Mouse (Mus musculus): ENCODE measurements at regions not wholly inside any gene's neighbourhood (a gene's known extent, or its start where the extent isn't known, plus 50 kb on each side); places are given as distances from the start of the nearest gene placed in this dataset.

- no peak for DNase-seq
Observed at GRCm38 (mm10) chr14:120560416-120560815, 82.2 kb downstream of the Rap2a start.

GRCm38 (mm10) chr14:120560987-120561386 is 82.7 kb downstream of the Rap2a start:
- no peak for DNase-seq

- DNase-seq: no peak
Observed at GRCm38 (mm10) chr14:120566945-120567344, 88.7 kb downstream of the Rap2a start.

- DNase-seq: no peak
Observed at GRCm38 (mm10) chr14:120568054-120568453, 89.8 kb downstream of the Rap2a start.

GRCm38 (mm10) chr14:120572238-120572637 is 94.0 kb downstream of the Rap2a start:
- no peak for DNase-seq

- no peak for DNase-seq
Observed at GRCm38 (mm10) chr14:120575202-120575601, 97.0 kb downstream of the Rap2a start.

GRCm38 (mm10) chr14:120578352-120579080 is 100.3 kb downstream of the Rap2a start:
- no peak for DNase-seq

GRCm38 (mm10) chr14:120583807-120584206 is 105.6 kb downstream of the Rap2a start:
- DNase-seq: no peak

GRCm38 (mm10) chr14:120592191-120592590 is 113.9 kb downstream of the Rap2a start:
- no peak for DNase-seq

GRCm38 (mm10) chr14:120600414-120600935 is 122.2 kb downstream of the Rap2a start:
- DNase-seq: no peak

GRCm38 (mm10) chr14:120601510-120601909 is 123.3 kb downstream of the Rap2a start:
- DNase-seq: no peak

- DNase-seq: no peak
Observed at GRCm38 (mm10) chr14:120603849-120604492, 125.7 kb downstream of the Rap2a start.

- DNase-seq: no peak
Observed at GRCm38 (mm10) chr14:120607801-120608200, 129.6 kb downstream of the Rap2a start.

GRCm38 (mm10) chr14:120611311-120611710 is 133.1 kb downstream of the Rap2a start:
- DNase-seq: no peak

GRCm38 (mm10) chr14:120626223-120626935 is 148.1 kb downstream of the Rap2a start:
- DNase-seq: no peak

- no peak for DNase-seq
Observed at GRCm38 (mm10) chr14:120626936-120627277, 148.7 kb downstream of the Rap2a start.

GRCm38 (mm10) chr14:120632771-120633170 is 154.5 kb downstream of the Rap2a start:
- no peak for DNase-seq

GRCm38 (mm10) chr14:120636726-120637400 is 158.6 kb downstream of the Rap2a start:
- DNase-seq: no peak

- DNase-seq: no peak
Observed at GRCm38 (mm10) chr14:120637486-120638125, 159.4 kb downstream of the Rap2a start.

- no peak for DNase-seq
Observed at GRCm38 (mm10) chr14:120642591-120642990, 164.3 kb downstream of the Rap2a start.

- no peak for DNase-seq
Observed at GRCm38 (mm10) chr14:120652034-120652433, 173.8 kb downstream of the Rap2a start.

- no peak for DNase-seq
Observed at GRCm38 (mm10) chr14:120660321-120660781, 182.1 kb downstream of the Rap2a start.

Data from spleen, adult 18-20 months (tissue).